Mouse (Mus musculus) spleen, adult 12 weeks (tissue): ENCODE data around the gene Trmt1.

Experiments
- DNase-seq: peaks from one replicate; pipeline ENCODE4 v3.0.0; 2022; ENCODE audit warnings: low spot score

The Trmt1 gene

GRCm38 (mm10) chr8:84709931-84710330, 23.8 kb downstream of the Trmt1 start:
- no peak for DNase-seq

- no peak for DNase-seq
Observed at GRCm38 (mm10) chr8:84711312-84711711, 25.2 kb downstream of the Trmt1 start.

GRCm38 (mm10) chr8:84711933-84712758, 26.0 kb downstream of the Trmt1 start:
- DNase-seq: no peak

- no peak for DNase-seq
Observed at GRCm38 (mm10) chr8:84712759-84713120, 26.6 kb downstream of the Trmt1 start.

GRCm38 (mm10) chr8:84713381-84713780, 27.3 kb downstream of the Trmt1 start:
- no peak for DNase-seq

GRCm38 (mm10) chr8:84714161-84714560, 28.1 kb downstream of the Trmt1 start:
- DNase-seq: no peak

GRCm38 (mm10) chr8:84715893-84716468, 29.9 kb downstream of the Trmt1 start:
- no peak for DNase-seq

GRCm38 (mm10) chr8:84716790-84717189, 30.7 kb downstream of the Trmt1 start:
- no peak for DNase-seq

GRCm38 (mm10) chr8:84718476-84718875, 32.4 kb downstream of the Trmt1 start:
- no peak for DNase-seq

- no peak for DNase-seq
Observed at GRCm38 (mm10) chr8:84718959-84719690, 33.0 kb downstream of the Trmt1 start.

GRCm38 (mm10) chr8:84722530-84722849, 36.4 kb downstream of the Trmt1 start:
- no peak for DNase-seq

- peak; percentile 80 for DNase-seq
Observed at GRCm38 (mm10) chr8:84722850-84723570, 36.9 kb downstream of the Trmt1 start, which contains the start of gene G430095P16Rik. G430095P16Rik (plus strand) TSS chr8:84723007.

- no peak for DNase-seq
Observed at GRCm38 (mm10) chr8:84723571-84723900, 37.4 kb downstream of the Trmt1 start.

- DNase-seq: no peak
Observed at GRCm38 (mm10) chr8:84724683-84725082, 38.6 kb downstream of the Trmt1 start.

- no peak for DNase-seq
Observed at GRCm38 (mm10) chr8:84725246-84725940, 39.3 kb downstream of the Trmt1 start.

- no peak for DNase-seq
Observed at GRCm38 (mm10) chr8:84725941-84726259, 39.8 kb downstream of the Trmt1 start.

GRCm38 (mm10) chr8:84728474-84728873, 42.4 kb downstream of the Trmt1 start:
- no peak for DNase-seq

GRCm38 (mm10) chr8:84729921-84730362, 43.8 kb downstream of the Trmt1 start:
- DNase-seq: no peak

- DNase-seq: peak; percentile 77
Observed at GRCm38 (mm10) chr8:84730541-84731370, 44.6 kb downstream of the Trmt1 start.

GRCm38 (mm10) chr8:84731371-84732177, 45.5 kb downstream of the Trmt1 start:
- DNase-seq: no peak
